Mouse (Mus musculus): Measurements from ENCODE around the gene Smyd4.

The Smyd4 gene

GRCm38 (mm10) chr11:75420810-75421374 is 72.7 kb downstream of the Smyd4 start:
- DNase-seq (ENCODE audit: low read depth) = no peak

- DNase-seq (ENCODE audit: low read depth) = peak; percentile 85
Observed at GRCm38 (mm10) chr11:75421375-75422012, 73.3 kb downstream of the Smyd4 start.

- DNase-seq (ENCODE audit: low read depth) = peak; percentile 72
Observed at GRCm38 (mm10) chr11:75422013-75422792, 74.0 kb downstream of the Smyd4 start, which contains the start of gene Serpinf1. Gene Serpinf1, minus strand, starts transcription at chr11:75422701.

- DNase-seq (ENCODE audit: low read depth) = no peak
Observed at GRCm38 (mm10) chr11:75423091-75423490, 74.9 kb downstream of the Smyd4 start.

- DNase-seq (ENCODE audit: low read depth) = no peak
Observed at GRCm38 (mm10) chr11:75424033-75424432, 75.8 kb downstream of the Smyd4 start.

- DNase-seq (ENCODE audit: low read depth) = no peak
Observed at GRCm38 (mm10) chr11:75424459-75424858, 76.2 kb downstream of the Smyd4 start.

- no peak for DNase-seq (ENCODE audit: low read depth)
Observed at GRCm38 (mm10) chr11:75429019-75429705, 80.9 kb downstream of the Smyd4 start.

- no peak for DNase-seq (ENCODE audit: low read depth)
Observed at GRCm38 (mm10) chr11:75431307-75431706, 83.1 kb downstream of the Smyd4 start.

- DNase-seq (ENCODE audit: low read depth) = no peak
Observed at GRCm38 (mm10) chr11:75434138-75434537, 85.9 kb downstream of the Smyd4 start.

GRCm38 (mm10) chr11:75438194-75438593 is 90.0 kb downstream of the Smyd4 start:
- DNase-seq (ENCODE audit: low read depth) = no peak

GRCm38 (mm10) chr11:75438804-75439203 is 90.6 kb downstream of the Smyd4 start:
- no peak for DNase-seq (ENCODE audit: low read depth)

GRCm38 (mm10) chr11:75439363-75439762 is 91.1 kb downstream of the Smyd4 start, which contains the start of gene Serpinf2:
Gene Serpinf2, minus strand, starts transcription at chr11:75439591.
- DNase-seq (ENCODE audit: low read depth) = no peak

GRCm38 (mm10) chr11:75439951-75440350 is 91.7 kb downstream of the Smyd4 start:
- no peak for DNase-seq (ENCODE audit: low read depth)

GRCm38 (mm10) chr11:75441034-75441433 is 92.8 kb downstream of the Smyd4 start:
- no peak for DNase-seq (ENCODE audit: low read depth)

GRCm38 (mm10) chr11:75441601-75442000 is 93.4 kb downstream of the Smyd4 start:
- no peak for DNase-seq (ENCODE audit: low read depth)

- no peak for DNase-seq (ENCODE audit: low read depth)
Observed at GRCm38 (mm10) chr11:75443711-75444110, 95.5 kb downstream of the Smyd4 start.

- DNase-seq (ENCODE audit: low read depth) = no peak
Observed at GRCm38 (mm10) chr11:75448575-75448974, 100.3 kb downstream of the Smyd4 start.

GRCm38 (mm10) chr11:75449695-75450094 is 101.5 kb downstream of the Smyd4 start:
- no peak for DNase-seq (ENCODE audit: low read depth)

- DNase-seq (ENCODE audit: low read depth) = no peak
Observed at GRCm38 (mm10) chr11:75450304-75450908, 102.2 kb downstream of the Smyd4 start.

GRCm38 (mm10) chr11:75450936-75451335 is 102.7 kb downstream of the Smyd4 start:
- no peak for DNase-seq (ENCODE audit: low read depth)

- no peak for DNase-seq (ENCODE audit: low read depth)
Observed at GRCm38 (mm10) chr11:75452081-75452480, 103.8 kb downstream of the Smyd4 start.
